Mouse (Mus musculus) common myeloid progenitor, adult 5-6 weeks (primary cell): ENCODE results near the gene 1700020A23Rik. TPM values are rescaled to one million over a fixed set of nuclear protein-coding genes. Genes with fewer than 3 reads are reported as not detected.

Experiments used
- ATAC-seq: replicated peaks from 2 replicates; pipeline ENCODE4 v1.8.0; 2016; ENCODE audit warnings: low read depth, mild to moderate bottlenecking, moderate TSS enrichment, inconsistent platforms; ENCODE audit not compliant: poor library complexity, severe bottlenecking
- total RNA-seq: library from RNA; stranded (forward); fragments of 200-1000, 187-1606 nt; gene quantifications from 2 replicates; pipeline ENCODE4 v1.2.3, GENCODE M21; 2017

The 1700020A23Rik gene
- total RNA-seq, 1 experiment from 2014 or later, result not detected

- ATAC-seq, result no peak
These were observed 3.1 kb downstream of the 1700020A23Rik start for GRCm38 (mm10) chr2:130408194-130408593.

GRCm38 (mm10) chr2:130411558-130412495 lies 6.8 kb downstream of the 1700020A23Rik start:
- ATAC-seq, result peak; percentile 89

- no peak for ATAC-seq
These were observed 7.7 kb downstream of the 1700020A23Rik start for GRCm38 (mm10) chr2:130412775-130413174.

GRCm38 (mm10) chr2:130414094-130414856 lies 9.2 kb downstream of the 1700020A23Rik start:
- peak; percentile 59 for ATAC-seq

- no peak for ATAC-seq
These were observed 16.9 kb downstream of the 1700020A23Rik start for GRCm38 (mm10) chr2:130421781-130422620.

- ATAC-seq, result peak; percentile 50
These were observed 18.5 kb downstream of the 1700020A23Rik start for GRCm38 (mm10) chr2:130423397-130424125.

- ATAC-seq, result peak; percentile 78
These were observed 19.2 kb downstream of the 1700020A23Rik start, which contains the start of the genes Vps16 and Pced1a for GRCm38 (mm10) chr2:130424126-130424853. Gene Vps16, plus strand, starts transcription at chr2:130424339. Gene Pced1a, minus strand, starts transcription at chr2:130424701.

GRCm38 (mm10) chr2:130425112-130425511 lies 20.1 kb downstream of the 1700020A23Rik start:
- no peak for ATAC-seq

- ATAC-seq, result no peak
These were observed 24.8 kb downstream of the 1700020A23Rik start for GRCm38 (mm10) chr2:130429851-130430250.

- ATAC-seq, result no peak
These were observed 25.4 kb downstream of the 1700020A23Rik start for GRCm38 (mm10) chr2:130430484-130430883.

GRCm38 (mm10) chr2:130432157-130432556 lies 27.1 kb downstream of the 1700020A23Rik start:
- ATAC-seq, result no peak

GRCm38 (mm10) chr2:130433152-130433551 lies 28.1 kb downstream of the 1700020A23Rik start:
- peak; percentile 72; the same call in 1 of the 2 replicates for ATAC-seq

GRCm38 (mm10) chr2:130436769-130437168 lies 31.7 kb downstream of the 1700020A23Rik start:
- ATAC-seq, result no peak

GRCm38 (mm10) chr2:130438861-130439260 lies 33.8 kb downstream of the 1700020A23Rik start:
- ATAC-seq, result no peak

GRCm38 (mm10) chr2:130439840-130440480 lies 34.9 kb downstream of the 1700020A23Rik start:
- ATAC-seq, result no peak

- no peak for ATAC-seq
These were observed 37.1 kb downstream of the 1700020A23Rik start for GRCm38 (mm10) chr2:130442162-130442561.

- 0 out of 2 replicates have a peak, but pooled peaks have one; percentile 27 for ATAC-seq
These were observed 43.4 kb downstream of the 1700020A23Rik start for GRCm38 (mm10) chr2:130448449-130448848.
